Mouse (Mus musculus) forebrain, postnatal 0 days (tissue): ENCODE results near the gene Dxo. TPM values are rescaled to one million over a fixed set of nuclear protein-coding genes. Genes with fewer than 3 reads are reported as not detected.

Source experiments
- ATAC-seq: fragments of 200-750 bp; cut with Nextera tagmentation; 2 replicates; pipeline ENCODE4 v1.8.0; 2017; ENCODE audit warnings: mild to moderate bottlenecking, moderate library complexity
- DNase-seq: peaks from one replicate; pipeline ENCODE4 v3.0.0-alpha.2; 2015
- H3K27ac ChIP-seq: fragments of 300-500 bp; sonication (generic); 2 replicates; pipeline ENCODE4 v1.5.1; 2014; ENCODE audit warnings: low read depth, mild to moderate bottlenecking, antibody characterized with exemption, low read length, moderate library complexity, mixed read lengths
- H3K27me3 ChIP-seq: fragments of 300-500 bp; sonication (generic); 2 replicates; pipeline ENCODE4 v1.6.1; 2014; ENCODE audit warnings: mild to moderate bottlenecking, low read length, mixed read lengths; ENCODE audit not compliant: insufficient read depth
- H3K36me3 ChIP-seq: fragments of 300-500 bp; sonication (generic); 2 replicates; pipeline ENCODE4 v1.6.1; 2014; ENCODE audit warnings: mild to moderate bottlenecking, moderate library complexity; ENCODE audit not compliant: insufficient read depth
- H3K4me1 ChIP-seq: fragments of 300-500 bp; sonication (generic); 2 replicates; pipeline ENCODE4 v1.6.1; 2014; ENCODE audit warnings: antibody characterized with exemption; ENCODE audit not compliant: insufficient read depth
- H3K4me2 ChIP-seq: fragments of 300-500 bp; sonication (generic); 2 replicates; pipeline ENCODE4 v1.6.1; 2014; ENCODE audit warnings: low read depth, mild to moderate bottlenecking, moderate library complexity
- H3K4me3 ChIP-seq: fragments of 300-500 bp; sonication (generic); 2 replicates; pipeline ENCODE4 v1.5.1; 2014; ENCODE audit warnings: low read depth, low read length, mixed read lengths
- H3K9ac ChIP-seq: fragments of 300-500 bp; sonication (generic); 2 replicates; pipeline ENCODE4 v1.6.1; 2014; ENCODE audit warnings: mild to moderate bottlenecking
- H3K9me3 ChIP-seq: fragments of 300-500 bp; sonication (generic); 2 replicates; pipeline ENCODE4 v1.6.1; 2016; ENCODE audit warnings: low read length
- CTCF ChIP-seq: sonication (generic); IDR thresholded peaks from 2 replicates; pipeline ENCODE4 v1.5.1; 2016; ENCODE audit warnings: antibody characterized with exemption, control low read depth, low read depth
- WGBS: fragments of 180-500 bp; shearing (Covaris S2); extraction: QIAGEN DNeasy Blood & Tissue Kit; methylation state at CpG from one replicate; pipeline ENCODE4 v1.1.7; 2014; 5-methylcytosine and 5-hydroxymethylcytosine counted together
- polyA plus RNA-seq: library from polyadenylated mRNA; unstranded; fragments of >200 nt; fragmentation: Nextera tagmentation; extraction: Ambion mirVana; gene quantifications from 2 replicates; pipeline ENCODE4 v1.2.1, GENCODE M21; 2015
- total RNA-seq: library from RNA; depleted of rRNA; stranded (reverse); fragments of >200 nt; gene quantifications from 2 replicates; pipeline ENCODE4 v1.2.3, GENCODE M21; 2014

The Dxo gene
- total and polyA plus RNA-seq, 2 experiments from 2014 or later = 40.0 to 57.8 TPM

GRCm38 (mm10) chr17:34849722-34850516, 13.1 kb downstream of the Dxo start, which contains the start of the genes Skiv2l and Nelfe:
Gene Skiv2l (minus strand): TSS chr17:34850210.
Gene Nelfe (plus strand): TSS chr17:34850391.
- Histone ChIP-seq H3K4me3 (peak within 1 kb of the TSS; percentile 68), H3K27ac (peak within 1 kb of the TSS; percentile 5; the same call in 1 of the 2 replicates), H3K36me3 (peaks cover 61% of the 10 kb centered on the region), H3K9me3 (no peaks in the 10 kb centered on the region), H3K27me3 (no peaks in the 10 kb centered on the region), H3K4me2 (peak within 1 kb of the TSS; percentile 77), H3K9ac (peak within 1 kb of the TSS; percentile 75), H3K4me1 (0 out of 2 replicates have a peak, but pooled peaks cover 10% of the 10 kb centered on the region)
- no peak for TF ChIP-seq CTCF
- DNase-seq (peak; percentile 99), ATAC-seq (peak; percentile 99)
- WGBS = under 1% methylated on average over 60 of the region's 65 CpGs

DNA sequence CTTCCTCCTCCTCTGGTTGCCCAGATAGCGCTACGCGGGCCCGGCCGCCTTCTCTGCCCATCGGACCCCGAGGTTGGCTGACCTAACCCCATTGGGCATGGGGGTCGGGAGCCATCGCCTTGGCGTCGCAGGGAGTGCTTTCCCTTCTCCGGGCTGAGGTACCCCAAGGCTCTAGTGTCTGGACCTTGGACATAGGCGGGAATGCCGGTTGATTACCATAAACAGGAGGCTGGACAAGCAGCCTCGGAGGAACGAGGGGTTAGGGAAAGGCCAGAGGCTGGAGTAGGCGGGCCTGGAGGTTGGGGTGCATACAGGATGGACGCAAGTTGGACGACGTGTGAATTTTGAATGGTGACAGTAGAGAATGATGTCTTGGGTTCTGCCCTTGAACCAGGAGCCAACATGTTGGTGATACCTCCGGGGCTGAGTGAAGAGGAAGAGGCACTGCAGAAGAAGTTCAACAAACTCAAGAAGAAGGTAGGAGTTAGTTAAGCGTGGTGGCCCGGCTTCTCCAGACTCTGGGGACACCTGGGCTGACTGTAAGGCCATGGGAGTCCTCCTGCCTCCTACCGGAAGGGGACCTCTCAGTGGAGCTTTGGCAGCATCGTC, 13.8 kb downstream of the Dxo start:
- H3K27me3 ChIP-seq = no peaks in the 10 kb centered on the region
- no peaks in the 10 kb centered on the region for H3K9me3 ChIP-seq
- peak overlapping the region; percentile 68 for H3K4me3 ChIP-seq
- H3K36me3 ChIP-seq = peaks cover 61% of the 10 kb centered on the region
- H3K4me1 ChIP-seq = 0 out of 2 replicates have a peak, but pooled peaks cover 10% of the 10 kb centered on the region
- peak overlapping the region; percentile 77 for H3K4me2 ChIP-seq
- ATAC-seq (no peak; the same call in 1 of the 2 replicates), DNase-seq (peak; percentile 6)
- 4% methylated on average over 25 of the region's 25 CpGs for WGBS
- no peak for TF ChIP-seq CTCF
- no peak overlapping the region for H3K27ac ChIP-seq
- peak overlapping the region; percentile 75 for H3K9ac ChIP-seq

DNA sequence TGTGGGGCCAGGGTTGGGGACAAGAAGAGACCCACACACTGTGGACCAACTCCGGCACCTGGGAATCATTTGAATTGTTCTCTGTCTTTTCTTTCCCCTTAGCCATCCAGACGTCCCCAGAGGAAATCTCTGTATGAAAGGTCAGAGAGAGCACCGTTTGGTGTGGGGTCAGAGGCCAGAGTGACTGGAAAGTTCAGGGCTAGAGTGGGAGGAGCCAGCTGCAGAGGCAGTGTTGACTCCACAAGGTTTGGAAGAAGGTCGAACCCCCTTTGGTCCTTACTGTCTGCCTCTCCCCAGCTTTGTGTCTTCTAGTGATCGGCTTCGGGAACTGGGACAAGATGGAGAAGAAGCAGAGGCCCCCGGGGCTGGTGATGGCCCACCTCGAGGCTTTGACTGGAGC, 16.7 kb downstream of the Dxo start:
- Histone ChIP-seq H3K4me1 (0 out of 2 replicates have a peak, but pooled peaks cover 10% of the 10 kb centered on the region), H3K36me3 (peaks cover 50% of the 10 kb centered on the region), H3K9me3 (no peaks in the 10 kb centered on the region), H3K4me2 (no peak overlapping the region), H3K27me3 (no peaks in the 10 kb centered on the region), H3K27ac (no peak overlapping the region), H3K9ac (no peak overlapping the region), H3K4me3 (no peak overlapping the region)
- WGBS = 81% methylated on average over 8 of the region's 8 CpGs
- ATAC-seq (no peak), DNase-seq (no peak)
- no peak for TF ChIP-seq CTCF

DNA sequence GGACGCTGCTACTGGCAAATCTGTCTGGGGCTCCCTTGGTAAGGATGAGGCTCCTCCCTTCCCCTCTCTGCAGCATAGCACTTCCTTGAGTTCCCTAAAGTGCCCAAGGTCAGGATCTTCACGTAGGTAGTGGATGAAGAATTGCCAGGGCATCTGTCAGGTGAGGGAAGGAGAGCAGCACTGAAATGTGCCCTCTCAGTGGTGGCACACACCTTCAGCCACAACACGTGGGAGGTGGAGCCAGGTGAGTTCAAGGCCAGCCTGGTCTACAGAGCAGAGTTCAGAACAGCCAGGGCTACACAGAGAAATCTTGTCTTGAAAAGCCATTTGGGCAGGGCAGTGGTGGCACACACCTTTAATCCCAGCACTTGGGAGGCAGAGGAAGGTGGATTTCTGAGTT, 17.9 kb downstream of the Dxo start:
- H3K4me3 ChIP-seq = no peak overlapping the region
- no peak for ATAC-seq
- H3K9me3 ChIP-seq = no peaks in the 10 kb centered on the region
- H3K9ac ChIP-seq = no peak overlapping the region
- no peak for TF ChIP-seq CTCF
- no peaks in the 10 kb centered on the region for H3K27me3 ChIP-seq
- H3K36me3 ChIP-seq = peaks cover 50% of the 10 kb centered on the region
- WGBS = 83% methylated on average over 3 of the region's 3 CpGs
- no peak for DNase-seq
- no peak overlapping the region for H3K4me2 ChIP-seq
- H3K27ac ChIP-seq = no peak overlapping the region
- H3K4me1 ChIP-seq = 0 out of 2 replicates have a peak, but pooled peaks cover 5% of the 10 kb centered on the region

- no peak for ATAC-seq
Measured at GRCm38 (mm10) chr17:34855825-34856224, 19.0 kb downstream of the Dxo start.

GRCm38 (mm10) chr17:34858670-34859069, 21.9 kb downstream of the Dxo start:
- Histone ChIP-seq H3K9ac (no peak overlapping the region), H3K4me3 (no peak overlapping the region), H3K9me3 (no peaks in the 10 kb centered on the region), H3K36me3 (peaks cover 34% of the 10 kb centered on the region), H3K27ac (no peak overlapping the region), H3K4me2 (no peak overlapping the region), H3K4me1 (no peaks in the 10 kb centered on the region), H3K27me3 (no peaks in the 10 kb centered on the region)
- no peak for ATAC-seq
- no peak for DNase-seq
- TF ChIP-seq CTCF = no peak
- 85% methylated on average over 4 of the region's 4 CpGs for WGBS

More at GRCm38 (mm10) chr17:34855825-34856224, 19.0 kb downstream of the Dxo start:
- TF ChIP-seq CTCF = peak; percentile 71
- Histone ChIP-seq H3K9me3 (no peaks in the 10 kb centered on the region), H3K4me1 (0 out of 2 replicates have a peak, but pooled peaks cover 5% of the 10 kb centered on the region), H3K4me3 (no peak overlapping the region), H3K9ac (no peak overlapping the region), H3K36me3 (peaks cover 50% of the 10 kb centered on the region), H3K27ac (no peak overlapping the region), H3K4me2 (no peak overlapping the region), H3K27me3 (no peaks in the 10 kb centered on the region)
- DNase-seq = peak; percentile 44
- 30% methylated on average over 3 of the region's 3 CpGs for WGBS

- 90% methylated on average over 9 of the region's 9 CpGs for WGBS
- DNase-seq = no peak
- H3K9me3 ChIP-seq = no peaks in the 10 kb centered on the region
- H3K4me3 ChIP-seq = no peak overlapping the region
- H3K4me1 ChIP-seq = no peaks in the 10 kb centered on the region
- no peak for TF ChIP-seq CTCF
- no peak overlapping the region for H3K9ac ChIP-seq
- peaks cover 15% of the 10 kb centered on the region for H3K36me3 ChIP-seq
- no peak overlapping the region for H3K4me2 ChIP-seq
- no peaks in the 10 kb centered on the region for H3K27me3 ChIP-seq
- no peak for ATAC-seq
- no peak overlapping the region for H3K27ac ChIP-seq
Measured at GRCm38 (mm10) chr17:34860514-34860913, 23.7 kb downstream of the Dxo start.
